Mouse (Mus musculus) gastrocnemius, postnatal 4 days (tissue): ENCODE data around the gene Gm10413. TPM values are rescaled to one million over a fixed set of nuclear protein-coding genes. Genes with fewer than 3 reads are reported as not detected.
"Not testable (repeated sequence)": the region's sequence is repeated elsewhere in the genome, so short reads cannot be mapped to it uniquely, and the experiment has no call there.

Experiments
- DNase-seq, 2 experiments: peaks; one replicate each; pipeline ENCODE4 v3.0.0; 2021 to 2022; ENCODE audit warnings: low spot score in 2 of 2, mixed read lengths in 2 of 2
- long read RNA-seq, 2 experiments: library from polyadenylated mRNA; stranded (forward); transcript quantifications; one replicate each; pipeline ENCODE4 v2.0.0; 2021
- total RNA-seq, 2 experiments: library from RNA; stranded (reverse); gene quantifications; 2 replicates each; pipeline ENCODE4 v1.2.3; 2021

The Gm10413 gene
- not detected for total RNA-seq
- long read RNA-seq, experiment 1: 0 reads
- long read RNA-seq, experiment 2: 0 reads

DNA sequence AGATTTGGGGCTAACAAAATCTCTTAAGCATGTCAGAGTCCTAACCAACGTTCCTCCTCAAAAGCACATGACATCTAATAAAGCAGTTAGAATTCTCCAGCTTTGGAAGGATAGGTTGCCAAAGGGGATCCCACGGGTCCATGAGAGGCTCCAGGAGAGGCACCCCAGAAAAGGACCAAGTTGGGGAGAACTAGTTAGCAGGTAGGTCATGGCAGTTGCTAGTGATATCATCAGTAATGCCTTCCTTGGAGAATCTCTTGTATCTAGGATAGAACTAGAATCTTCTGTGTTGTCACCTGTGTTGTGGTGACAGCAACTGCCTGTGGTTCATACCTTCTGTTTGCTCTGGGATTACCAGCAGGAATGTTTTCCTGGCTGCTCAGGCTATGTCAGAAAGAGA lies at the start of gene Gm10413:
Gene Gm10413, plus strand, starts transcription at position 301 of the 400 bp plus-strand sequence.
- not testable (repeated sequence) for DNase-seq

DNA sequence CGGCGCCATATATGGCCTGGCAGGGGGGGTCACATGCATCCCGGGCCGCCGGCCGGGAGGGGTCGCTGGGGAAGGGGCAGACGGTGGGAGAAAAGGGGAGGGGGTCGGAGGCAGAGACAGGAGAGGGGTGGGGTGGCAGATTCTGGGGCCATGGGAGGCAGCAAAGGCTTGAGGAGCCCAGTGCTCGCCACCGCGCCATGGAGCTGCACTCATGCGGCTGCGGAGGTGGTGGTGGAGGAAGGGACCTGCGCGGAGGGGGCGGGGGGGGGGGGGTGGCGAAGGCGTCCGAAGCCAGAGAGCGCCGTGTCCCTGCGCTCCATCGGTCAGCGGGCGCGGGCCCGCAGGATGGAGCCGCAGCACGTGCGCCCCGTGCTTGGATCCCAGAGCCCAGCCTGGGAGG lies 17.4 kb downstream of the Gm10413 start, which contains the start of gene Gm10409:
Gene Gm10409, plus strand, starts transcription at position 301 of the 400 bp plus-strand sequence.
- not testable (repeated sequence) for DNase-seq

GRCm38 (mm10) chr14:3427803-3428202 lies 32.9 kb downstream of the Gm10413 start, which contains the start of gene Gm3005:
Gene Gm3005, plus strand, starts transcription at chr14:3428103.
- not testable (repeated sequence) for DNase-seq

DNA sequence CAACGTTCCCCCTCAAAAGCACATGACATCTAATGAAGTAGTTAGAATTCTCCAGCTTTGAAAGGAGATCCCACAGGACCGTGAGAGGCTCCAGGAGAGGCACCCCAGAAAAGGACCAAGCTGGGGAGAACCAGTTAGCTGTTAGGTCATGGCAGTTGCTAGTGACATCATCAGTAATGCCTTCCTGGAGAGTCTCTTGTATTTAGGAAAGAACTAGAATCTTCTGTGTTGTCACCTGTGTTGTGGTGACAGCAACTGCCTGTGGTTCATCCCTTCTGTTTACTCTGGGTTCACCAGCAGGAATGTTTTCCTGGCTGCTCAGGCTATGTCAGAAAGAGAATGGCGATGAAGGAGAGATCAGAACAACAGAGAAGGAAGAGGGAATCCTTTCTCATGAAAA lies 54.2 kb downstream of the Gm10413 start, which contains the start of gene Gm10408:
Gene Gm10408, plus strand, starts transcription at position 301 of the 400 bp plus-strand sequence.
- DNase-seq: not testable (repeated sequence)

Other genes starting within 250 kb of the Gm10413 start
- not detected for gene Gm5795, start 206.8 kb upstream of the Gm10413 start, total RNA-seq
- gene D830030K20Rik, start 186.6 kb upstream of the Gm10413 start, total RNA-seq: 1 to 10 TPM; 1.9 to 2.0 TPM
- not detected for gene Gm2956, start 62.5 kb upstream of the Gm10413 start, total RNA-seq
- gene Gm10409, start 17.5 kb downstream of the Gm10413 start, total RNA-seq: 1 to 10 TPM; 1.2 to 1.4 TPM
- not detected for gene Gm3005, start 33.0 kb downstream of the Gm10413 start, total RNA-seq
- gene Gm10408, start 54.3 kb downstream of the Gm10413 start, total RNA-seq: not detected
- not detected for gene Gm3012, start 239.4 kb downstream of the Gm10413 start, total RNA-seq